Mouse (Mus musculus) C2C12 (cell line): ENCODE measurements around the gene Zfp618.
A peak's percentile ranks its signal among the peaks of the same experiment; 100 is the strongest.

Experiments used
- CTCF ChIP-seq: IDR thresholded peaks from one replicate; pipeline ENCODE4 v1.5.1; 2011; ENCODE audit not compliant: control insufficient read depth, insufficient read depth, insufficient read length
- MAX ChIP-seq: IDR thresholded peaks from one replicate; pipeline ENCODE4 v1.6.1; 2011; ENCODE audit warnings: mild to moderate bottlenecking, control low read depth

- TF ChIP-seq CTCF = peak; percentile 46
- TF ChIP-seq MAX = no peak
Observed at GRCm38 (mm10) chr4:63158961-63159592, 193.7 kb downstream of the Zfp618 start.
